Comparison of ENCODE assay signal across 13 mouse cellular contexts in the genomic region with DNA sequence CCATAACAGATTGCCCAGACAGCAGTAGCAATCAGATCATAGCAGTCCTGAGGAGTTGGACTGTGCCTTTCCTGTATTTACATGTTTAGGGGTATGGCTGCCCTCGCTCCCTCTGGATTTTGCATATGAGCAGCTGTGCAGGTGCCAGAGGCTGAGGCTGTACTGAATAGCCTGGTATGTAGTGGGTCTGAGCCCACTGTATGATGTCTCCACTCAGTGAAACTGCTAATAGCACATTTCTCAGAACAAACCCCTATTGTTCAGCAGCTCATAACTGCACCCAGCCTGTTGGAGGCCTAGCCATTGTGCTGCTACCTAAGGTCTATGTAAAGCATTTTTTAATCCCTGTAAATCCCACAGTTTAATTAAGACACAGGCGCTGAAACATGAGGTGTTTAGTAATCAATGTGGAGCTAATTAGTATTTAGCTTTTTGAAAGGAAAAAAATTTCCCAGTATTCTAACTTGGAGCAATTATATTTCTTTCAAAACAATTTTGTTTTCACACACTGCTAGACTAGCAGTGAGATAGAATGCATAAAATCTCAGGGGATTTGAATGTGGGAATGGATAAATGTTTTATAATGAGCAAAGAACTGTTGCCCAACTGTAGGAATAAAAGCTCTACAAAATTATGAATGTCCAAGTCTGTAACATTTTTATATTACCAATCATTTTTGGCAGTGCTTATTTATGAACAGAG.
DNase-seq lines count a peak whose midpoint lies in the region; ATAC-seq and TF ChIP-seq lines count a peak whose summit lies in the region.
"Had no signal": no experiment of that assay in that cellular context is flagged by ENCODE, and none has a peak within 500 bp of the region (broad histone marks: within the 10 kb centered on the region; RNA-seq: fewer than 3 reads in every experiment).

No protein-coding gene starts in this region.

- no peak overlapping the region for H3K4me3 ChIP-seq in hindbrain, embryonic 11.5 days (ENCODE audit: low read depth, low read length)
- no peak overlapping the region for H3K4me3 ChIP-seq in hindbrain, embryonic 10.5 days
- no peak overlapping the region for H3K4me3 ChIP-seq in embryonic facial prominence, embryonic 15.5 days (replicated peaks)
- H3K4me3 ChIP-seq in midbrain, postnatal 0 days (ENCODE audit: low read depth, low read length) = no peak overlapping the region
- no peak overlapping the region for H3K4me3 ChIP-seq in stomach, postnatal 0 days (ENCODE audit: low read depth, low read length)
- H3K4me3 ChIP-seq: heart, embryonic 13.5 days; liver, embryonic 15.5 days had no signal

- TF ChIP-seq CTCF in midbrain, postnatal 0 days (IDR thresholded peaks at IDR 0.05) = no peak
- TF ChIP-seq CTCF in stomach, postnatal 0 days (IDR thresholded peaks at IDR 0.05; ENCODE audit: low read depth) = no peak

- no peaks in the 10 kb centered on the region for H3K36me3 ChIP-seq in hindbrain, embryonic 11.5 days (ENCODE audit: control insufficient read depth, insufficient read depth, low read length)
- H3K36me3 ChIP-seq in hindbrain, embryonic 10.5 days = no peaks in the 10 kb centered on the region
- H3K36me3 ChIP-seq in embryonic facial prominence, embryonic 15.5 days = no peaks in the 10 kb centered on the region
- no peaks in the 10 kb centered on the region for H3K36me3 ChIP-seq in midbrain, postnatal 0 days (ENCODE audit: insufficient read depth, low read length)
- H3K36me3 ChIP-seq in stomach, postnatal 0 days (ENCODE audit: control insufficient read depth, insufficient read depth, low read length) = no peaks in the 10 kb centered on the region
- H3K36me3 ChIP-seq: heart, embryonic 13.5 days; liver, embryonic 15.5 days had no signal

- no peaks in the 10 kb centered on the region for H3K9me3 ChIP-seq in hindbrain, embryonic 11.5 days (ENCODE audit: control insufficient read depth, low read length)
- no peaks in the 10 kb centered on the region for H3K9me3 ChIP-seq in hindbrain, embryonic 10.5 days
- no peaks in the 10 kb centered on the region for H3K9me3 ChIP-seq in embryonic facial prominence, embryonic 15.5 days (replicated peaks)
- no peaks in the 10 kb centered on the region for H3K9me3 ChIP-seq in midbrain, postnatal 0 days (ENCODE audit: low read length)
- H3K9me3 ChIP-seq in stomach, postnatal 0 days (ENCODE audit: control insufficient read depth, low read length) = no peaks in the 10 kb centered on the region
- H3K9me3 ChIP-seq: liver, embryonic 15.5 days had no signal

- DNase-seq in hindbrain, embryonic 11.5 days (ENCODE audit: low spot score) = peak; percentile 1
- DNase-seq in hindbrain, embryonic 10.5 days (ENCODE audit: low spot score) = no peak
- DNase-seq in gonadal fat pad, adult 2 months (ENCODE audit: low read depth) = peak; percentile 22
- DNase-seq in midbrain, postnatal 0 days (ENCODE audit: low spot score) = peak; percentile 3
- no peak for DNase-seq in stomach, postnatal 0 days (ENCODE audit: low spot score)
- no peak for DNase-seq in thymus, postnatal 14 days
- DNase-seq in ovary, adult 18-20 months (ENCODE audit: low spot score) = no peak
- DNase-seq: adrenal gland, postnatal 36 days; cerebellum, adult 9-11 months; kidney, adult 11 months had no signal

- whole genome bisulfite sequencing in hindbrain, embryonic 11.5 days = 73% methylated on average over 2 of the region's 2 CpGs
- 79% methylated on average over 2 of the region's 2 CpGs for WGBS in hindbrain, embryonic 10.5 days
- WGBS in embryonic facial prominence, embryonic 15.5 days = 73% methylated on average over 2 of the region's 2 CpGs
- 37% methylated on average over 2 of the region's 2 CpGs for WGBS in midbrain, postnatal 0 days
- 64% methylated on average over 2 of the region's 2 CpGs for WGBS in stomach, postnatal 0 days

- H3K27ac ChIP-seq in hindbrain, embryonic 11.5 days (ENCODE audit: low read depth, low read length) = no peak overlapping the region
- no peak overlapping the region for H3K27ac ChIP-seq in hindbrain, embryonic 10.5 days
- H3K27ac ChIP-seq in embryonic facial prominence, embryonic 15.5 days (replicated peaks) = no peak overlapping the region
- H3K27ac ChIP-seq in midbrain, postnatal 0 days (ENCODE audit: low read depth, low read length) = peak overlapping the region; percentile 38; the same call in 1 of the 2 replicates
- H3K27ac ChIP-seq in stomach, postnatal 0 days (replicated peaks) = no peak overlapping the region
- H3K27ac ChIP-seq: heart, embryonic 13.5 days; liver, embryonic 15.5 days had no signal

- no peak for TF ChIP-seq EP300 in stomach, postnatal 0 days (optimal IDR thresholded peaks at IDR 0.05)

- H3K9ac ChIP-seq in hindbrain, embryonic 11.5 days (ENCODE audit: low read depth, low read length) = no peak overlapping the region
- H3K9ac ChIP-seq in embryonic facial prominence, embryonic 15.5 days = no peak overlapping the region
- no peak overlapping the region for H3K9ac ChIP-seq in midbrain, postnatal 0 days (replicated peaks; ENCODE audit: low read length, poor library complexity, severe bottlenecking)
- no peak overlapping the region for H3K9ac ChIP-seq in stomach, postnatal 0 days (ENCODE audit: low read length)
- H3K9ac ChIP-seq: heart, embryonic 13.5 days; liver, embryonic 15.5 days had no signal

- no peaks in the 10 kb centered on the region for H3K4me1 ChIP-seq in hindbrain, embryonic 11.5 days (replicated peaks; ENCODE audit: control insufficient read depth, insufficient read depth, low read length)
- H3K4me1 ChIP-seq in hindbrain, embryonic 10.5 days (replicated peaks) = no peaks in the 10 kb centered on the region
- 0 out of 2 replicates have a peak, but pooled peaks cover 4% of the 10 kb centered on the region for H3K4me1 ChIP-seq in embryonic facial prominence, embryonic 15.5 days
- H3K4me1 ChIP-seq in midbrain, postnatal 0 days (ENCODE audit: insufficient read depth, low read length) = no peaks in the 10 kb centered on the region
- H3K4me1 ChIP-seq in stomach, postnatal 0 days (replicated peaks; ENCODE audit: control insufficient read depth, insufficient read depth) = no peaks in the 10 kb centered on the region
- H3K4me1 ChIP-seq: liver, embryonic 15.5 days had no signal

- peak; percentile 56 for ATAC-seq in hindbrain, embryonic 11.5 days (ENCODE audit: low FRiP score)
- ATAC-seq in embryonic facial prominence, embryonic 15.5 days (ENCODE audit: insufficient number of reproducible peaks, low FRiP score, low TSS enrichment, low read depth) = 0 out of 2 replicates have a peak, but pooled peaks have one; percentile 65
- ATAC-seq in midbrain, postnatal 0 days (ENCODE audit: low FRiP score) = peak; percentile 58
- no peak for ATAC-seq in stomach, postnatal 0 days (ENCODE audit: low FRiP score, low TSS enrichment)

- no peak overlapping the region for H3K4me2 ChIP-seq in hindbrain, embryonic 11.5 days (replicated peaks; ENCODE audit: low read depth, low read length)
- H3K4me2 ChIP-seq in embryonic facial prominence, embryonic 15.5 days (replicated peaks) = no peak overlapping the region
- H3K4me2 ChIP-seq in midbrain, postnatal 0 days (ENCODE audit: low read depth, low read length, poor library complexity, severe bottlenecking) = no peak overlapping the region
- no peak overlapping the region for H3K4me2 ChIP-seq in stomach, postnatal 0 days (replicated peaks; ENCODE audit: low read depth)
- H3K4me2 ChIP-seq: heart, embryonic 13.5 days; liver, embryonic 15.5 days had no signal

- H3K27me3 ChIP-seq in hindbrain, embryonic 11.5 days (ENCODE audit: control insufficient read depth, insufficient read depth, low read length) = no peaks in the 10 kb centered on the region
- H3K27me3 ChIP-seq in hindbrain, embryonic 10.5 days (ENCODE audit: insufficient read depth, poor library complexity, severe bottlenecking) = no peaks in the 10 kb centered on the region
- no peaks in the 10 kb centered on the region for H3K27me3 ChIP-seq in embryonic facial prominence, embryonic 15.5 days
- H3K27me3 ChIP-seq in midbrain, postnatal 0 days (ENCODE audit: insufficient read depth, low read length) = no peaks in the 10 kb centered on the region
- no peaks in the 10 kb centered on the region for H3K27me3 ChIP-seq in stomach, postnatal 0 days (ENCODE audit: control insufficient read depth, insufficient read depth, low read length)
- H3K27me3 ChIP-seq: heart, embryonic 13.5 days; liver, embryonic 15.5 days had no signal

Comparison
In these comparisons a context has a peak if more than half of its experiments do, and no peak if none do; other contexts are left out.
1. DNase-seq: peak in hindbrain, embryonic 11.5 days (single experiment), gonadal fat pad, adult 2 months (single experiment) and midbrain, postnatal 0 days (single experiment); none in hindbrain, embryonic 10.5 days (single experiment), stomach, postnatal 0 days (single experiment), thymus, postnatal 14 days (single experiment) and ovary, adult 18-20 months (single experiment).